Mouse (Mus musculus) forebrain, embryonic 14.5 days (tissue): ENCODE results near the gene 6430571L13Rik. TPM values are rescaled to one million over a fixed set of nuclear protein-coding genes. Genes with fewer than 3 reads are reported as not detected.

Experiments
- ATAC-seq: fragments of 200-750 bp; cut with Nextera tagmentation; 2 replicates; pipeline ENCODE4 v1.8.0; 2017; ENCODE audit warnings: mild to moderate bottlenecking, moderate library complexity
- DNase-seq: peaks from one replicate; pipeline ENCODE4 v3.0.0-alpha.2; 2015; ENCODE audit warnings: low spot score
- H3K27ac ChIP-seq: fragments of 300-500 bp; sonication (generic); 2 replicates; pipeline ENCODE4 v1.5.1; 2014; ENCODE audit warnings: low read depth, mild to moderate bottlenecking, control low read depth, low read length, moderate library complexity
- H3K27me3 ChIP-seq: fragments of 300-500 bp; sonication (generic); replicated peaks from 2 replicates; pipeline ENCODE4 v1.6.1; 2014; ENCODE audit warnings: low read length, control low read depth, mixed read lengths; ENCODE audit not compliant: control insufficient read depth, insufficient read depth
- H3K36me3 ChIP-seq: fragments of 300-500 bp; sonication (generic); 2 replicates; pipeline ENCODE4 v1.6.1; 2014; ENCODE audit warnings: low read length, control low read depth; ENCODE audit not compliant: control insufficient read depth, insufficient read depth
- H3K4me1 ChIP-seq: fragments of 300-500 bp; sonication (generic); 2 replicates; pipeline ENCODE4 v1.6.1; 2014; ENCODE audit warnings: antibody characterized with exemption, low read length, control low read depth; ENCODE audit not compliant: control insufficient read depth, insufficient read depth
- H3K4me2 ChIP-seq: fragments of 300-500 bp; sonication (generic); 2 replicates; pipeline ENCODE4 v1.6.1; 2014; ENCODE audit warnings: mild to moderate bottlenecking, control low read depth, low read length
- H3K4me3 ChIP-seq: fragments of 300-500 bp; sonication (generic); 2 replicates; pipeline ENCODE4 v1.5.1; 2014; ENCODE audit warnings: low read depth, low read length, control low read depth
- H3K9ac ChIP-seq: fragments of 300-500 bp; sonication (generic); 2 replicates; pipeline ENCODE4 v1.6.1; 2014; ENCODE audit warnings: mild to moderate bottlenecking, low read length, control low read depth, moderate library complexity
- H3K9me3 ChIP-seq: fragments of 300-500 bp; sonication (generic); replicated peaks from 2 replicates; pipeline ENCODE4 v1.6.1; 2016; ENCODE audit warnings: low read length, control low read depth, mixed read lengths; ENCODE audit not compliant: control insufficient read depth
- WGBS: fragments of 180-500 bp; shearing (Covaris S2); extraction: QIAGEN DNeasy Blood & Tissue Kit; methylation state at CpG from one replicate; pipeline ENCODE4 v1.1.7; 2014; 5-methylcytosine and 5-hydroxymethylcytosine counted together
- polyA plus RNA-seq: library from polyadenylated mRNA; unstranded; fragments of >200 nt; fragmentation: Nextera tagmentation; extraction: Ambion mirVana; gene quantifications from 2 replicates; pipeline ENCODE4 v1.2.1, GENCODE M21; 2014

Gene 6430571L13Rik
- 2.0 and 2.3 TPM in 2 replicates for polyA plus RNA-seq

DNA sequence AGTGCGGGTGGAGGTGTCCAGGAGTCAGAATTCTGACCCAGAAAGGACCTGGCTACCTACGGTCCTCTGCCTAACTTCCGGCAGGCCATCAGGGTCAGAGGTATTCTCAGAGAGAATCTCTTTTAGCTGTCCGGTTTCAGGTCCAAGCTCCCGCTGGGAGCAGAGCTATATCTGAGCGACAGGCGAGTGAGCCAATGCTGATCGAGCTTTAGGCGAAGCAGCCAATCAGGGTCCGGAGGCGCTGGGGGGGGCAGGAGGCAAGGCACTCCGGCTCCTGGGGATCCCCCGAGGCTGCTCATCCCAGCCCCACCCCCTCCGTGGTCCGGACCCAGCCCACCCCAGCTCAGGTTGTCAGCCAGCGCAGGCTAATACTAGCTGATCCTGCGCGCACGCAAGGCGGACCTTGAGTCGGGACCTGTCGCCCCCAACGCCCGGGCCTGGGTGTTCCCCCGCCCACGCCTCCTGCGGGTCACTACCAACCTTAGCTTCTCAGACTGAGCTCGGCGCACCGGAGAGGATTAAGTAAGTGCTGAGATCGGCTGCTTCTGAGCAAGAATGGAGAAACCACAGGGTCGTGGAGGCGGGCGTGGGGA, at the start of gene 6430571L13Rik:
6430571L13Rik (plus strand) TSS at position 336 of the 593 bp plus-strand sequence.
- Histone ChIP-seq H3K4me2 (peak within 1 kb of the TSS; percentile 64), H3K27me3 (no peaks in the 10 kb centered on the region), H3K4me3 (peak within 1 kb of the TSS; percentile 50), H3K9me3 (no peaks in the 10 kb centered on the region), H3K4me1 (peaks cover 13% of the 10 kb centered on the region), H3K36me3 (no peaks in the 10 kb centered on the region), H3K27ac (no peak within 1 kb of the TSS), H3K9ac (peak within 1 kb of the TSS; percentile 62)
- WGBS = under 1% methylated on average over 34 of the region's 34 CpGs
- ATAC-seq (peak; percentile 97), DNase-seq (peak; percentile 97)

DNA sequence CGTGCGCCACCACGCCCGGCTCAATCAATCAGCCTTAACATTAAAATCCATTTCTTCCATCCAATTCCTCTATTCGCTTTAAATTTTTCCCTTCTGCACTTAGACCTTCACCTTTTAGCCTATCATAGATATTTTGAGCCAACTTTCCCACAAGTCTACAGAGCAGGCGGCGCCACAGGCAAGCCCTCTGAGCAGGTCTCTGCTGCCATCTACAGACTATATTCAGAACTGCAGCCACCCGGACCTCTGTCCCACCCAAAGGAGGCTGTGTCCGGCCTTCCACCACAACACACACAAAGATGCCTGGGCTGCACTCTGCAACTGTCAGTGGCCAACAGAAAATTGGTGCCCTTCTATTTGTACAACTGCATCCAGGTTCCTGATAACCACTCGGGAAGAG, 49.5 kb upstream of the 6430571L13Rik start:
- Histone ChIP-seq H3K36me3 (no peaks in the 10 kb centered on the region), H3K27me3 (peaks cover 5% of the 10 kb centered on the region), H3K9me3 (no peaks in the 10 kb centered on the region), H3K4me2 (no peak overlapping the region), H3K4me3 (no peak overlapping the region), H3K9ac (no peak overlapping the region), H3K4me1 (peaks cover 6% of the 10 kb centered on the region; the same call in 1 of the 2 replicates), H3K27ac (no peak overlapping the region)
- 30% methylated on average over 10 of the region's 10 CpGs for WGBS
- ATAC-seq (peak; percentile 67), DNase-seq (peak; percentile 84)

- Histone ChIP-seq H3K36me3 (no peaks in the 10 kb centered on the region), H3K9me3 (no peaks in the 10 kb centered on the region), H3K27ac (no peak overlapping the region), H3K9ac (no peak overlapping the region), H3K4me2 (no peak overlapping the region), H3K27me3 (0 out of 2 replicates have a peak, but pooled peaks cover 5% of the 10 kb centered on the region), H3K4me3 (no peak overlapping the region), H3K4me1 (peaks cover 13% of the 10 kb centered on the region)
- no peak for ATAC-seq
- WGBS = 4% methylated on average over 6 of the region's 6 CpGs
- peak; percentile 68 for DNase-seq
These were observed 46.2 kb upstream of the 6430571L13Rik start for GRCm38 (mm10) chr9:107294249-107294648.

GRCm38 (mm10) chr9:107295616-107296015, 44.8 kb upstream of the 6430571L13Rik start:
- Histone ChIP-seq H3K4me3 (0 out of 2 replicates have a peak overlapping the region, but pooled peaks have one; percentile 77), H3K4me2 (no peak overlapping the region), H3K4me1 (peaks cover 10% of the 10 kb centered on the region), H3K9ac (no peak overlapping the region), H3K9me3 (no peaks in the 10 kb centered on the region), H3K27ac (no peak overlapping the region), H3K36me3 (peaks cover under 1% of the 10 kb centered on the region; the same call in 1 of the 2 replicates), H3K27me3 (0 out of 2 replicates have a peak, but pooled peaks cover 2% of the 10 kb centered on the region)
- DNase-seq = no peak
- 76% methylated on average over 4 of the region's 4 CpGs for WGBS
- no peak for ATAC-seq

GRCm38 (mm10) chr9:107296016-107296040, 44.6 kb upstream of the 6430571L13Rik start, which contains the start of gene Cish:
Gene Cish (plus strand): TSS chr9:107296026.
- Histone ChIP-seq H3K4me2 (peak within 1 kb of the TSS; percentile 94), H3K4me1 (peaks cover 10% of the 10 kb centered on the region), H3K9ac (peak within 1 kb of the TSS; percentile 82), H3K27me3 (0 out of 2 replicates have a peak, but pooled peaks cover 2% of the 10 kb centered on the region), H3K9me3 (no peaks in the 10 kb centered on the region), H3K36me3 (peaks cover 3% of the 10 kb centered on the region), H3K27ac (peak within 1 kb of the TSS; percentile 27; the same call in 1 of the 2 replicates), H3K4me3 (peak within 1 kb of the TSS; percentile 77)
- no peak for ATAC-seq
- DNase-seq = no peak

- DNase-seq (no peak), ATAC-seq (no peak; the same call in 1 of the 2 replicates)
- peak overlapping the region; percentile 13; the same call in 1 of the 2 replicates for H3K9ac ChIP-seq
- H3K27me3 ChIP-seq = 0 out of 2 replicates have a peak, but pooled peaks cover 2% of the 10 kb centered on the region
- H3K36me3 ChIP-seq = peaks cover 5% of the 10 kb centered on the region
- no peaks in the 10 kb centered on the region for H3K9me3 ChIP-seq
- peak overlapping the region; percentile 94 for H3K4me2 ChIP-seq
- no peak overlapping the region for H3K27ac ChIP-seq
- WGBS = 6% methylated on average over 14 of the region's 14 CpGs
- peaks cover 10% of the 10 kb centered on the region for H3K4me1 ChIP-seq
- peak overlapping the region; percentile 77 for H3K4me3 ChIP-seq
These were observed 44.4 kb upstream of the 6430571L13Rik start for GRCm38 (mm10) chr9:107296041-107296440.

GRCm38 (mm10) chr9:107296501-107296965, 43.9 kb upstream of the 6430571L13Rik start:
- Histone ChIP-seq H3K4me1 (peaks cover 10% of the 10 kb centered on the region), H3K9ac (peak overlapping the region; percentile 82), H3K4me2 (peak overlapping the region; percentile 94), H3K9me3 (no peaks in the 10 kb centered on the region), H3K27me3 (0 out of 2 replicates have a peak, but pooled peaks cover 2% of the 10 kb centered on the region), H3K36me3 (peaks cover 10% of the 10 kb centered on the region), H3K27ac (peak overlapping the region; percentile 27; the same call in 1 of the 2 replicates), H3K4me3 (peak overlapping the region; percentile 77)
- peak; percentile 99 for ATAC-seq
- peak; percentile 98 for DNase-seq
- under 1% methylated on average over 31 of the region's 31 CpGs for WGBS

- H3K27ac ChIP-seq = peak overlapping the region; percentile 27; the same call in 1 of the 2 replicates
- H3K4me1 ChIP-seq = peaks cover 10% of the 10 kb centered on the region
These were observed 43.3 kb upstream of the 6430571L13Rik start for GRCm38 (mm10) chr9:107297059-107297458.

GRCm38 (mm10) chr9:107297658-107298057, 42.7 kb upstream of the 6430571L13Rik start:
- no peaks in the 10 kb centered on the region for H3K9me3 ChIP-seq
- WGBS = 88% methylated on average over 4 of the region's 4 CpGs
- peak overlapping the region; percentile 77 for H3K4me3 ChIP-seq
- peak overlapping the region; percentile 94 for H3K4me2 ChIP-seq
- peak overlapping the region; percentile 82 for H3K9ac ChIP-seq
- peaks cover 10% of the 10 kb centered on the region for H3K4me1 ChIP-seq
- H3K27me3 ChIP-seq = 0 out of 2 replicates have a peak, but pooled peaks cover 2% of the 10 kb centered on the region
- no peak overlapping the region for H3K27ac ChIP-seq
- ATAC-seq (no peak), DNase-seq (no peak)
- H3K36me3 ChIP-seq = peaks cover 16% of the 10 kb centered on the region

More at GRCm38 (mm10) chr9:107297059-107297458, 43.3 kb upstream of the 6430571L13Rik start:
- WGBS = 15% methylated on average over 16 of the region's 16 CpGs
- ATAC-seq = no peak
- H3K9ac ChIP-seq = peak overlapping the region; percentile 82
- H3K4me3 ChIP-seq = peak overlapping the region; percentile 77
- H3K27me3 ChIP-seq = 0 out of 2 replicates have a peak, but pooled peaks cover 2% of the 10 kb centered on the region
- peaks cover 14% of the 10 kb centered on the region for H3K36me3 ChIP-seq
- H3K4me2 ChIP-seq = peak overlapping the region; percentile 94
- no peak for DNase-seq
- no peaks in the 10 kb centered on the region for H3K9me3 ChIP-seq
